Mouse (Mus musculus) left cerebral cortex, adult 18-20 months (tissue): ENCODE measurements at regions not wholly inside any gene's neighbourhood (a gene's known extent, or its start where the extent isn't known, plus 50 kb on each side); places are given as distances from the start of the nearest gene placed in this dataset.

Source experiments
- DNase-seq, 2 experiments: peaks; one replicate each; pipeline ENCODE4 v3.0.0; 2021 to 2022; ENCODE audit warnings: low spot score in 2 of 2, mixed read lengths in 1 of 2

- DNase-seq = no peak
These were observed 86.9 kb upstream of the Cpm start for GRCm38 (mm10) chr10:117542351-117542750.

DNA sequence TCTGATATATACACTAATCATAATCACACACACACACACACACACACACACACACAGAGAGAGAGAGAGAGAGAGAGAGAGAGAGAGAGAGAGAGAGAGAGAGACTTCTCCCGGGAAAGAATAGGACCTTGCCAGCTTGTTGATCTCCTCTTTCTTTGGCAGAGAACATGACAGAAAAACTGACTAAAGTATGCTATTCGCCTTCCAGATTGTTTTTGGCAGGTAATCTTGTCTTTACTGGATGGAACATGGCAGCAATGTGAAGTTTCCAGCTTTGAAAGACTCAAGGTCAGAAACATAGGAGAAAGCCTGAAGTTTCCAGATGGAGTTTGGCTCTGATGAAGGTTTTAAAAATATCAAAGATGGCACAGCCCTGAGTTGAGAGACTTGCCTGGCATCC, 87.8 kb upstream of the Cpm start:
- no peak for DNase-seq

DNA sequence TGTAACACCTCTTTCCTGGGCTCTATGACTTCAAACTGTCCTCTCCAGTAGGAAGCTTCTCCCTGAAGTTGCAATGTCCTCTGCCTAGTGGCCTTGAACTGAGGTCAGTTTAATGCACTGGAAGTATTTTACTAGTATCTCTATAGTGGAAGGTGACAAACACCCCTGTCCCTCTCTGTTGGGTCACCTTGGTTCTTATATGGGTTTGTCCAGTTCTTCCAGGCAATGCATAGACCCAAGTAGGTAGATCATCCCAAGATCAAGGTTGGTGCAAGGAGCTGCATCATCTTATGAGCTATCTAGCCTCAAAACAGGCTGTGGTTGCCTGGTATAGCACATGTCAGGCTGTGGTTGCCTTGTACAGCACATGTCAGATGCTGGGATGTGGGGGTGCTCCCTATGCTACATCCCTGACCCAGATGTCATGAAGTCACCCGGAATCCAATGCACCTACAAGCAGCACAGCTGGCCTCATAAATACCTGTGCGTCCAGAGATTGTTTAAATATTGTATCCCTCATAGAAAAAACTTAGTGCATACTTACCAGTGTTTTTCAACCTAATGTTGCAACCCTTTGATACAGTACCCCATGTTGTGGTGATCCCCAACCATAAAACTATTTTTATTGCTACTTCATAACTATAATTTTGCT, 88.4 kb upstream of the Cpm start:
- no peak for DNase-seq

DNA sequence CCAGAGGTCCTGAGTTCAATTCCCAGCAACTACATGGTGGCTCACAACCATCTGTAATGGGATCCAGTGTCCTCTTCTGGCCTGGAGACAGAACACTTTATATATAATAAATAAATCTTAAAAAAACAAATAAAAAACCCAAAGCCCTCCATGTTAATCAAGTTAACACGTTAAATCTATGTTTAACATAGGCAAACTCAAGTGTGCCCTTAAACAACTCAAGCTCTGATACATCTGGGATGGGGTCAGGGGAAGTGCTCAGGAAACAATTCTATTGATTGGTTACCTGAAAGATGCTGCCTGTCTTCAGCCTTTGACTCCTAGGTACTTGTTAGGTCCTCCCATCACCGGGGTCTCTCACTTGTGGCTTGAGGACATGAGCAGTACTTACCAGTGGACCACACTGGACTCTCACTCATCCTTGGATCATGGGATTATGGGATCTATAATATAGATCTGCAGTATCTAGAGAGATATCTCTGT, 89.1 kb upstream of the Cpm start:
- no peak for DNase-seq

GRCm38 (mm10) chr10:117539532-117539931, 89.8 kb upstream of the Cpm start:
- no peak for DNase-seq

DNA sequence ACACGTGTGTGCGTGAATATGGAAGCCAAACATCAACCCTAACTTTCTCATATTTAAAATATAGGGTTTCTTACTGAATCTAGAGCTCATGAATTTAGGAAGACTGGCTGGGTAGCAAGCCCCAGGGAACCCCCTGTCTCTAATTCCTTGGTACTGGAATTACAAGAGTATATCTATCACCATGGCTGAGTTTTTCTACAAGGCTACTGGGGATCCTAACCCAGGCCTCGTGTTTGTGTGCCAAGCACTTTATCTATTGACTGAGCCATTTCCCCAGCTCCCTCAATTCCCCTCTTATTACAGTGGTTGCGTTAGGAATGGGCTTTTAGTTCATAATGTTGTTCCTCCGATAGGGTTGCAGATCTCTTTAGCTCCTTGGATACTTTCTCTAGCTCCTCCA, 90.6 kb upstream of the Cpm start:
- no peak for DNase-seq

GRCm38 (mm10) chr10:117536769-117537599, 92.3 kb upstream of the Cpm start:
- DNase-seq = no peak

DNA sequence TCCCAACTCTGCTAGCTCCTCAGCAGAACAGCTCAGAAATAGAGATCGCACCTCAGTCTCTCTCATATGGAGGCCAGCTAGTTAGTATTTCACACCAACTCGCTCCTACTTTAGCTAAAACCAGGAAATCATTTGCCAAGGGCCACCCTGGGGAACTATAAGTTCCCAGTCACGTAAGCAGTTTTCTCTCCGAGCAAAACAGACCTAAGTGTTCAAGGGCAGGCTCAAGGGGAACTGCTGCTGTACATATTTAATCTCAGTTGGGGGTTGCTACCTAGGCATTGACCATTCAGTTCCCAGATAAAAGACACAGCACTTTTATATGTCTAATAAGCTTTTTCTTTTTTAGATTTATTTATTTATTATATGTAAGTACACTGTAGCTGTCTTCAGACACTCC, 93.5 kb upstream of the Cpm start:
- DNase-seq = no peak

- no peak for DNase-seq
These were observed 94.1 kb upstream of the Cpm start for GRCm38 (mm10) chr10:117534992-117535719.

- DNase-seq = no peak
These were observed 94.8 kb upstream of the Cpm start for GRCm38 (mm10) chr10:117534478-117534877.

DNA sequence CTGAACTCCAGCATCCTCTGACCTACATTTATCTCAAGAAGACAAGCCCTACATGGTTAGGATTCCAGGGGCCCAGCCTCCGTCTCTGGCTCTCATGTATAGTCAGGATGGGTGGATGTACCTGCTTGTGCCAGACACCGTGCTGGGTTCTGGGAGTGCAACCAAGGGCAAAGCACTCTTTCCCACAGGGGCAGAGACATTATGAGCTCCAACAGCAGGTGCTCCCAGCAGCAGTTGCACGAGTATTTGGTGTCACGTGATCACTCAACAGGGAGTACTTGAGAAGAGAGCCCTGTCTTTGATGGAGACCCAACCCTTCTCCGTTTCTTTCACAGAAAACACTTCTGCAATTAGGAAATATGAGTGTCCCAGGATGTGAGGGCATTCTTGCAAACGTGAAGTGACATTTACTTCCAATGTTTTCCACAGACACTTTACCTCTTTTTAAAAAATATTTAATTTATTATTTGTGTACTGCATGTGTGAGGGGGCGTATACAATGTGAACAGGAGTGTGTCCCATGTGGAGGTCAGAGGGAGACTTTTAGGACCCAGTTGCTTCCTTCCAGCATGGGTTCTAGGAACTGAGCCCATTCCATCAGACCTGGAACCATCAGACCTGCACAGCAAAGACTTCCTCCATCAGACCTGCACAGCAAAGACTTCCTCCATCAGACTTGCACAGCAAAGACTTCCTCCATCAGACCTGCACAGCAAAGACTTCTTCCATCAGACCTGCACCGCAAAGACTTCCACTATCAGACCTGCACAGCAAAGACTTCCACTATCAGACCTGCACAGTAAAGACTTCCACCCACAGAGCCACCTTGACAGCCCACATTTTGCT, 95.5 kb upstream of the Cpm start:
- no peak for DNase-seq

GRCm38 (mm10) chr10:117532750-117533540, 96.4 kb upstream of the Cpm start:
- DNase-seq = no peak

DNA sequence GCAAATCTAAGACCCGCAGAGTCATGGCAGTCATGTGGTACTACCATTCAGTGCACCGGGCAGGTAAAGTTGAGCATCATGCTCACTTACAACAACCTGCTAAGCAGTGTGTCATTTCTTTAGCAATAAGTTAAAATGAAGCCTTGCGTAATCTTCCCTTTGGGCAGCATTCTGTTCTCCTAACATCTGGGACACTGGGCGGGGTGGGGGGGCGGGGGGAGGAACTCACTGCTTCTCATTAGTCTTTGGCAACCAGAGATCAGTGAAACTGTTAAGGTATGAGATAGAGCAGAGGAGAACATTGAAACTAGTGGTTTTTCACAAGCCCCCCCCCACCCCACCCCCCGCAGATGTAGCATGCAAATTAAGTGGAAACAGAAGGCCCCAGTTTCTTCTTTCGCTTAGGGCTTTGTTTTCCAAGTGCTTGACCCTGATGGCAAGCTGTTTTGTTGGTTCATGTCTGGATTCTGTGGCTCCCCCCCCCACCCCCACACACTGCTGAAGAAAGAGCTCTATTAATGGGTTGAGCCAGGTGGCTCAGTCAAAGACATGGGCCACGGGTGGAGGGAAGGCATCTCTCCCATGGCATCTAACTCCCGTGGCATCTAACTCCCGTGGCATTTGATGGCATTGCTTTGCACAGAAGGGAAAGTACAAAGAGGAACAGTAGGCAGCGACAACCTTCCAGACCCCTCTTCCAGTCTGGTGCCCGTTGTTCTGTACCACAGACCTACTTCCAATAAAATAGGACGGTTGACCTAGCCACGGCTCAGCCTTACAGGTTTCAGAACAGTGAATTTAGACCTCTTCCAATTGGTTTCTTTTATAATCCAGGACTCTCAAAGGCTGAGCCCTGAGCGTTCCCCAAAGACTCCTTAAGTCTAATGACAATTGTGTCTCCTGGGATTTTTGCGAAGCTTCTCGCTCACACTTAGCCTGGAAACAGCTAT, 97.2 kb upstream of the Cpm start:
- DNase-seq = no peak

DNA sequence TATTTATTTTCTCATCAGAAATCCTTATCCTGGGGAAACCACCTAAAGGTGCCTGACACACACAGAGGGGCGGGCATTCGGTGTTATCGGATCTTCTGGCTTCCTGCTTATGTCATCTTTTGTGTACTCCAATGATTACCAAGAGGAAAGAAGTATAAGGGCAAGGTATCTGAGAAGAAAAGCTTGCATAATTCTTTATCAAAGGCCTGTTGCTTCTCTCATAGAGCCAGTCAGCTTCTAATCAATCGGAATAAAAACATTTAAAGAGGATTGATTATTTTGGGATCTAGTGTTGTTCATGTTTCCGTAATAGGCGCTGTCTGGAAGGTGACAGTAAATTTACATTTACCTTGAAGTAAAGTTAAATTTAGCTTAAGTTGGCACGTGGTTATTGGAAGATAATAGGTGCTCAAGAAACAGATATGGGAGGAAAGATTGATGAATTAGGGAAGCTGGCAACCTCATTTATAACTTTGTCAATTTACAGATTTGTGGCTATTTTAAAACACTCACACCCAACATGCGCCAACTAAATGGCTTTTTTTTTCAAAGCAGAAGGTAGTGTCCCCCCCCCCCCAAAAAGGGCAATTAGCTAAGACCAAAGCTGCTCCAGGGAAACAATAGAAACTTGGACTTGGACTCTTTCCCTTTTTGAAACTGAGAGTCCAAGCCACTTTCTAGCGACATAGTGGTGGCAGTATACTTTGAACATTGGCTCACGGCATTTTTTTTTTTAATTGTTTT, 98.3 kb upstream of the Cpm start:
- no peak for DNase-seq

- no peak for DNase-seq
These were observed 99.1 kb upstream of the Cpm start for GRCm38 (mm10) chr10:117530007-117530858.

- no peak for DNase-seq
These were observed 99.9 kb upstream of the Cpm start for GRCm38 (mm10) chr10:117529269-117530006.
